Mouse (Mus musculus) heart, adult 2 months (tissue): ENCODE measurements around the gene Emp2.

ENCODE experiments used
- CTCF ChIP-seq: fragments of 200-600 bp; IDR thresholded peaks from 2 replicates; pipeline ENCODE4 v1.8.1; 2022; ENCODE audit warnings: antibody characterized with exemption, mild to moderate bottlenecking, moderate library complexity
- EP300 ChIP-seq: fragments of 200-500 bp; IDR thresholded peaks from 2 replicates; pipeline ENCODE4 v1.6.1; 2011; ENCODE audit warnings: low read depth, low read length, control low read depth; ENCODE audit not compliant: insufficient read depth
- POLR2A ChIP-seq: fragments of 200-500 bp; IDR thresholded peaks from 2 replicates; pipeline ENCODE4 v1.6.1; 2011; ENCODE audit warnings: mild to moderate bottlenecking, low read depth, low read length, control low read depth; ENCODE audit not compliant: insufficient read depth

DNA sequence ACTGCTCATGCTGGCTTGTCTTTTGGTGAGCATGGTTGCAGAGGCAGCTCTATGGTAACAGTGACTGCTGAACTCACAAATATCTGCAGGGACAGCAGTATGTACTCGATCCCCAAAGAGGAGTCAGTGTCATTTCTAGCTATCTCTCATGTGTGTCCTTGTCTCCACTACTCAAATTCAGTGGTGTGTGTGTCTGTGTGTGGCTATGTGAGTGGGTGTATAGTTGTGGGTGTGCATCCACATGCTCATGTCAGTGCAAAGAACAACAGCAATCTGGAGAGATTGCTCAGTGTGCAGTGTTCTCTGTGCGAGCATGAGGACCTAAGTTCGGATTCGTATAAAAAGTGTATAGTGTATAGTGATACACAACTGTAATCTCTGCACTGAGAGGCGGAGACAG lies 24.8 kb upstream of the Emp2 start:
- TF ChIP-seq POLR2A (no peak), CTCF (no peak), EP300 (no peak)
